21 mouse cellular contexts compared by ENCODE assay signal in genomic region chr2:59167830-59168229, GRCm38 (mm10). TPM values are rescaled to one million over a fixed set of nuclear protein-coding genes. Genes with fewer than 3 reads are reported as not detected.
DNase-seq lines count a peak whose midpoint lies in the region; ATAC-seq and TF ChIP-seq lines count a peak whose summit lies in the region.
"Had no signal": no experiment of that assay in that cellular context is flagged by ENCODE, and none has a peak within 500 bp of the region (broad histone marks: within the 10 kb centered on the region; RNA-seq: fewer than 3 reads in every experiment).

No protein-coding gene starts in this region.

- H3K4me3 ChIP-seq in limb, embryonic 11.5 days (ENCODE audit: low read depth, low read length), result no peak overlapping the region
- H3K4me3 ChIP-seq in limb, embryonic 10.5 days, result no peak overlapping the region
- no peak overlapping the region for H3K4me3 ChIP-seq in intestine, postnatal 0 days (ENCODE audit: low read depth, low read length)
- H3K4me3 ChIP-seq: heart, embryonic 10.5 days; hindbrain, embryonic 12.5 days; layer of hippocampus, adult 2 months; midbrain, embryonic 12.5 days; myocyte had no signal

- no peak overlapping the region for H3K9ac ChIP-seq in limb, embryonic 11.5 days (ENCODE audit: low read length)
- H3K9ac ChIP-seq in intestine, postnatal 0 days (ENCODE audit: low read depth, low read length), result no peak overlapping the region
- H3K9ac ChIP-seq: hindbrain, embryonic 12.5 days; midbrain, embryonic 12.5 days had no signal

- peaks cover under 1% of the 10 kb centered on the region; the same call in 1 of the 2 replicates for H3K4me1 ChIP-seq in limb, embryonic 11.5 days (ENCODE audit: control insufficient read depth, insufficient read depth, low read length)
- peaks cover 9% of the 10 kb centered on the region for H3K4me1 ChIP-seq in limb, embryonic 10.5 days
- peaks cover 17% of the 10 kb centered on the region; the same call in 1 of the 2 replicates for H3K4me1 ChIP-seq in intestine, postnatal 0 days (replicated peaks; ENCODE audit: control insufficient read depth, insufficient read depth, low read length)

- 80% methylated on average over 4 of the region's 4 CpGs for WGBS in limb, embryonic 11.5 days
- WGBS in limb, embryonic 10.5 days, result 78% methylated on average over 4 of the region's 4 CpGs
- WGBS in intestine, postnatal 0 days, result 50% methylated on average over 4 of the region's 4 CpGs

- H3K9me3 ChIP-seq in limb, embryonic 11.5 days (ENCODE audit: control insufficient read depth, low read length), result no peaks in the 10 kb centered on the region
- no peaks in the 10 kb centered on the region for H3K9me3 ChIP-seq in limb, embryonic 10.5 days (replicated peaks)
- no peaks in the 10 kb centered on the region for H3K9me3 ChIP-seq in intestine, postnatal 0 days (ENCODE audit: control insufficient read depth)
- H3K9me3 ChIP-seq: heart, embryonic 10.5 days; hindbrain, embryonic 12.5 days; midbrain, embryonic 12.5 days had no signal

- no peak overlapping the region for H3K27ac ChIP-seq in limb, embryonic 11.5 days (replicated peaks; ENCODE audit: low read depth, low read length)
- H3K27ac ChIP-seq in limb, embryonic 10.5 days, result no peak overlapping the region
- H3K27ac ChIP-seq in intestine, postnatal 0 days (ENCODE audit: low read depth, low read length), result peak overlapping the region; percentile 57
- H3K27ac ChIP-seq: heart, embryonic 10.5 days; hindbrain, embryonic 12.5 days; layer of hippocampus, adult 2 months; midbrain, embryonic 12.5 days had no signal

- no peaks in the 10 kb centered on the region for H3K27me3 ChIP-seq in limb, embryonic 11.5 days (ENCODE audit: control insufficient read depth, insufficient read depth, low read length)
- H3K27me3 ChIP-seq in limb, embryonic 10.5 days (ENCODE audit: low read depth, poor library complexity, severe bottlenecking), result no peaks in the 10 kb centered on the region
- no peaks in the 10 kb centered on the region for H3K27me3 ChIP-seq in intestine, postnatal 0 days (replicated peaks; ENCODE audit: control insufficient read depth, insufficient read depth, low read length)
- H3K27me3 ChIP-seq: hindbrain, embryonic 12.5 days; midbrain, embryonic 12.5 days had no signal

- no peaks in the 10 kb centered on the region for H3K36me3 ChIP-seq in limb, embryonic 11.5 days (ENCODE audit: control insufficient read depth, insufficient read depth, low read length)
- H3K36me3 ChIP-seq in limb, embryonic 10.5 days, result no peaks in the 10 kb centered on the region
- H3K36me3 ChIP-seq in intestine, postnatal 0 days (ENCODE audit: control insufficient read depth, insufficient read depth), result no peaks in the 10 kb centered on the region
- H3K36me3 ChIP-seq: heart, embryonic 10.5 days; hindbrain, embryonic 12.5 days; midbrain, embryonic 12.5 days had no signal

- peak; percentile 45 for DNase-seq in cerebellum, adult 8-10 months
- DNase-seq in cerebellum, postnatal 10 days, result no peak
- DNase-seq in limb, embryonic 11.5 days (ENCODE audit: low spot score), result peak; percentile 20
- DNase-seq in limb, embryonic 10.5 days (ENCODE audit: low spot score), result no peak
- peak; percentile 59 for DNase-seq in cerebellum, adult 9-11 months
- no peak for DNase-seq in thymus, postnatal 25 days
- no peak for DNase-seq in T-cell, adult 2 months (ENCODE audit: low spot score)
- DNase-seq: adrenal gland, postnatal 14 days; embryo, embryonic 11 days; gastrocnemius, postnatal 36 days; heart, postnatal 10 days; thymus, adult 2 months had no signal

- H3K4me2 ChIP-seq in limb, embryonic 11.5 days (ENCODE audit: low read depth, severe bottlenecking), result no peak overlapping the region
- H3K4me2 ChIP-seq in intestine, postnatal 0 days (replicated peaks; ENCODE audit: low read depth), result no peak overlapping the region
- H3K4me2 ChIP-seq: hindbrain, embryonic 12.5 days; liver, embryonic 11.5 days; midbrain, embryonic 12.5 days had no signal

- no peak for TF ChIP-seq CTCF in intestine, postnatal 0 days (IDR thresholded peaks at IDR 0.05; ENCODE audit: low read depth)

- no peak for ATAC-seq in limb, embryonic 11.5 days (ENCODE audit: insufficient number of reproducible peaks, low FRiP score, low TSS enrichment, low read depth)
- ATAC-seq in intestine, postnatal 0 days, result peak; percentile 73
- ATAC-seq: forebrain, embryonic 14.5 days; inflammation-experienced regulatory T-cells, adult 6 months had no signal

RNA-seq across cellular contexts. Expression of gene Pkp4, which starts 7.2 kb away (rescaled TPM):
- polyA plus RNA-seq in limb, embryonic 11.5 days (2014; fragmentation: Nextera tagmentation; extraction: Ambion mirVana), result 18.0 and 18.8 TPM in 2 replicates
- polyA plus RNA-seq in limb, embryonic 10.5 days (2016; fragmentation: Nextera tagmentation; extraction: Ambion mirVana), result 12.4 and 15.0 TPM in 2 replicates
- 27.7 and 30.5 TPM in 2 replicates for polyA plus RNA-seq in intestine, postnatal 0 days (2015; fragmentation: Nextera tagmentation; extraction: Ambion mirVana)

RNA-seq across cellular contexts. Expression of gene Ccdc148, which starts 7.3 kb away (rescaled TPM):
- polyA plus RNA-seq in limb, embryonic 11.5 days (2014; fragmentation: Nextera tagmentation; extraction: Ambion mirVana), result 0.28 and 0.43 TPM in 2 replicates
- 0.23 and 0.70 TPM in 2 replicates for polyA plus RNA-seq in limb, embryonic 10.5 days (2016; fragmentation: Nextera tagmentation; extraction: Ambion mirVana)
- 0.80 and 0.81 TPM in 2 replicates for polyA plus RNA-seq in intestine, postnatal 0 days (2015; fragmentation: Nextera tagmentation; extraction: Ambion mirVana)

Comparison
In these comparisons a context has a peak if more than half of its experiments do, and no peak if none do; other contexts are left out.
1. DNase-seq: peak in cerebellum, adult 8-10 months (single experiment), limb, embryonic 11.5 days (single experiment) and cerebellum, adult 9-11 months (single experiment); none in cerebellum, postnatal 10 days (0 of 2), limb, embryonic 10.5 days (single experiment), thymus, postnatal 25 days (single experiment) and T-cell, adult 2 months (single experiment).